Mouse (Mus musculus): ENCODE data around the gene Tagap.

DNA sequence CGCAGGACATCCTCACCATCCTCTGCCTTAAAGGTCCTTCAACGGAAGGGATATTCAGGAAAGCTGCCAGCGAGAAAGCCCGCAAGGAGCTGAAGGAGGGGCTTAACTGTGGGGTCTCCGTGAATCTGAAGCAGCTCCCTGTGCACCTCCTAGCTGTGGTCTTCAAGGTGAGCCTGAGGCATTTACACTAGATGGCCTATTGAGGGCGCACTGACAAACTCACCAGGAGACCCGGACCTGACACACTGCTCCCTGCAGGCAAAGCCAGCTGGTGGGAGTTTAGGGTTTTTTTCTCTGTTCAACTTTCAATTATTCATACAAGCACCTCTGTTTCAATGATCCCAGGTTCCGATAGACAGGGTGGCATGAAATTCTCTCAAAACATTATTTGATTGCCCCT, 3.5 kb downstream of the Tagap start:
- TF ChIP-seq CTCF (IDR thresholded peaks at IDR 0.05; ENCODE audit: control insufficient read depth, insufficient read depth, low read length): 0 out of 2 replicates have a peak, but pooled peaks have one; percentile 11
- TF ChIP-seq POLR2A (IDR thresholded peaks at IDR 0.05; ENCODE audit: borderline replicate concordance, control insufficient read depth, low read depth, low read length): no peak
